Mouse (Mus musculus): ENCODE measurements around the gene Mthfr.

- TF ChIP-seq CTCF (IDR thresholded peaks at IDR 0.05; ENCODE audit: low read depth, low read length) (no peak), POLR2A (IDR thresholded peaks at IDR 0.05; ENCODE audit: extremely low read depth, insufficient read depth, low read length) (no peak)
These were observed 19.4 kb downstream of the Mthfr start for GRCm38 (mm10) chr4:148058218-148058819.
